Mouse (Mus musculus): ENCODE results near the gene Tctex1d2.

DNA sequence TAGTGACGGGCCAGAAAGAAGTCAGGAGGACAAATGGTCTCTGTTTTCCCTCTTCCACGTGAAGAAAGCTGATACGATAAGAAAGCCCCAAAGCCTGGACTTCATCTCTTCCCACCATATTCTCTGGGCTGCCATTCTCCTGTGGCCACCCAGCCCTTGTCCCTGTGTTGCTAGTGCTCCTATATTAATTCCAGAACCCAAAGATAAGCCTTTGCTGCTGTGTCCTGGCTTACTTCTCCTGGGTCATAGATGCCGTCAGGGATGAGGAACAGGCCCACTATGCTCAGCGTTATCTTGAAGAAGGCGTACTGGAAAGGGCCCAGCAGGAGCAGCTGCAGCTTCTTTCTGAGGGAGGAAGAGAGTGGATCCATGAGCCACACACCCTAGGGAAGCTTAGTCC is 57.8 kb downstream of the Tctex1d2 start:
- TF ChIP-seq CTCF (IDR thresholded peaks at IDR 0.05 in 2 of 3, conservative IDR thresholded peaks at IDR 0.05 in 1 of 3; ENCODE audit: control insufficient read depth in 1 of 3, insufficient read depth in 1 of 3, low read depth in 2 of 3, low read length in 3 of 3, poor library complexity in 1 of 3, severe bottlenecking in 1 of 3) (no peak), MXI1 (IDR thresholded peaks at IDR 0.05; ENCODE audit: low read depth, low read length) (no peak), POLR2A (IDR thresholded peaks at IDR 0.05; ENCODE audit: control insufficient read depth in 1 of 2, insufficient read depth in 1 of 2, low read depth in 1 of 2, low read length in 2 of 2, poor library complexity in 1 of 2) (no peak), MEF2A (IDR thresholded peaks at IDR 0.05; ENCODE audit: extremely low read depth, insufficient replicate concordance, low read depth, low read length, poor library complexity, severe bottlenecking) (no peak), SMC3 (IDR thresholded peaks at IDR 0.05; ENCODE audit: low read depth, low read length) (no peak), UBTF (IDR thresholded peaks at IDR 0.05; ENCODE audit: borderline replicate concordance, insufficient read depth, low read depth, low read length) (no peak), KAT2A (conservative IDR thresholded peaks at IDR 0.05; ENCODE audit: low read depth, low read length) (no peak), RCOR1 (IDR thresholded peaks at IDR 0.05; ENCODE audit: low read depth, low read length) (no peak), EP300 (IDR thresholded peaks at IDR 0.05; ENCODE audit: low read depth in 1 of 2, low read length in 2 of 2) (no peak), MAX (IDR thresholded peaks at IDR 0.05; ENCODE audit: low read length) (no peak), TAL1 (IDR thresholded peaks at IDR 0.05; ENCODE audit: low read length) (no peak), USF2 (IDR thresholded peaks at IDR 0.05; ENCODE audit: borderline replicate concordance in 1 of 2, insufficient read depth in 1 of 2, low read depth in 1 of 2, low read length in 2 of 2) (no peak), TCF12 (IDR thresholded peaks at IDR 0.05; ENCODE audit: low read depth, low read length) (no peak), USF1 (IDR thresholded peaks at IDR 0.05; ENCODE audit: low read depth, low read length) (no peak)

Measured in MEL (cell line).